Mouse (Mus musculus) midbrain, embryonic 15.5 days (tissue): Measurements from ENCODE around the gene Zfp846. TPM values are rescaled to one million over a fixed set of nuclear protein-coding genes. Genes with fewer than 3 reads are reported as not detected.
"Not testable (repeated sequence)": the region's sequence is repeated elsewhere in the genome, so short reads cannot be mapped to it uniquely, and the experiment has no call there.

Experiments used
- ATAC-seq: fragments of 200-750 bp; cut with Nextera tagmentation; replicated peaks from 2 replicates; pipeline ENCODE4 v1.8.0; 2017; ENCODE audit warnings: moderate TSS enrichment
- H3K27ac ChIP-seq: fragments of 300-500 bp; sonication (generic); 2 replicates; pipeline ENCODE4 v1.5.1; 2015; ENCODE audit warnings: mild to moderate bottlenecking, inconsistent platforms
- H3K27me3 ChIP-seq: fragments of 300-500 bp; sonication (generic); replicated peaks from 2 replicates; pipeline ENCODE4 v1.6.1; 2015; ENCODE audit warnings: inconsistent platforms
- H3K36me3 ChIP-seq: fragments of 300-500 bp; sonication (generic); replicated peaks from 2 replicates; pipeline ENCODE4 v1.6.1; 2015; ENCODE audit warnings: inconsistent platforms
- H3K4me1 ChIP-seq: fragments of 300-500 bp; sonication (generic); 2 replicates; pipeline ENCODE4 v1.6.1; 2015; ENCODE audit warnings: inconsistent platforms
- H3K4me2 ChIP-seq: fragments of 300-500 bp; sonication (generic); 2 replicates; pipeline ENCODE4 v1.6.1; 2015; ENCODE audit warnings: inconsistent platforms, mild to moderate bottlenecking, moderate library complexity
- H3K4me3 ChIP-seq: fragments of 300-500 bp; sonication (generic); 2 replicates; pipeline ENCODE4 v1.5.1; 2015; ENCODE audit warnings: mild to moderate bottlenecking, inconsistent platforms
- H3K9ac ChIP-seq: fragments of 300-500 bp; sonication (generic); 2 replicates; pipeline ENCODE4 v1.6.1; 2015; ENCODE audit warnings: mild to moderate bottlenecking, inconsistent platforms
- H3K9me3 ChIP-seq: fragments of 300-500 bp; sonication (generic); 2 replicates; pipeline ENCODE4 v1.6.1; 2016; ENCODE audit warnings: inconsistent platforms
- WGBS: fragments of 180-500 bp; shearing (Covaris S2); methylation state at CpG from one replicate; pipeline ENCODE4 v1.1.7; 2015; ENCODE audit warnings: mixed read lengths; 5-methylcytosine and 5-hydroxymethylcytosine counted together
- polyA plus RNA-seq: library from polyadenylated mRNA; unstranded; fragments of >200 nt; fragmentation: Nextera tagmentation; extraction: Ambion mirVana; gene quantifications from 2 replicates; pipeline ENCODE4 v1.2.1, GENCODE M21; 2015

The Zfp846 gene
- polyA plus RNA-seq, result 49.1 and 60.5 TPM in 2 replicates

DNA sequence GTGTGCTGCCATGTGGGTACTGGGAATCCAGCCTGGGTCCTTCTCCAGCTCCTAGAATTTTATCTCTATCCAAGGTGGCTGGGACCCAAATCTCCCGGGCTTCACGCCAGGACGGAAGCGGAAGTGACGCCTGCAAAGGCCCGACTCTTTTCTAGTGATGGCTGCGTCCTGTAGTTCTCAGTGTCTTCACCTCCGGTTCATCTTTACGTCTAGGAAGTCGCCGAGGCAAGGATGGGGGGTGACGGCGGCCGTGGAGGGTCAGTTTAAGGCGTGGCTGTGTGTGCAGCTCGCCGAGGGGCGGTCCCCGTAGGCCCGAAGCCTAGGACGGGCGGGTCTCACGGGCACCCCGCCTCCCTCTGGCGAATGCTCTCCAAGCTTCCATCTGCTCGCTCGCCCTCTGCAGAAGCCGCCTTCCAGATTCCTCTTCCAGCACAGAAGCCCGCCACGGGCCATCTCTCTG, at the start of gene Zfp846:
Zfp846 (plus strand) TSS at position 117 of the 460 bp plus-strand sequence.
- peaks cover 15% of the 10 kb centered on the region for H3K27me3 ChIP-seq

DNA sequence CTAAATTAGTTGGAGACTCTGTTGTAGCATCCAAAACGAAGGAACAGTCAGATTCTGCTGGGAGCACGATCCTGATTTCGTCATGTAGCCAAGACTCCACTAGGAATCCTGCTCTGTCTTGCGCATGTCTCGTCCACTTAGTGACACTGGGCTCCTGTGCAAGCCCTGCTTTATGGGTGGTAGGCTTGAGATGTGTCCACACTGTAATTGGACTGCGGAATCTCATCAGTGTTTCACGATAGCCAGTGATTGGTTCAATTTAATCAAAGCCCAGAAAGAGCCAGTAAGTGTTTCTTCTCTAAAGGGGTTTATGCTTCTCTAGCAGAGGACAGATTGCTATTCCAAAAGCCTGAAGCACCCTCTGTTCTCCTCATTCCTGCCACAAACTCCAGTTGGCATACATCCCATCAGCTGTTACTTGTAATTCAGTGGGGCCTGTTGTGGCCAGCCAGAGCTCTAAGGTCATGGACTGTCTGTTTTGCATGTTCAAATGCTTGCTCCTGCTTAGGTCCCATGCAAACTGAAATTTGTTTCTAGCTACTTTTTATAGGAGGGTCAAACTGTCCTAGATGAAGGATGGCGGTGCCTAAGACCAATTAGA, 46.7 kb upstream of the Zfp846 start:
- Histone ChIP-seq H3K4me3 (no peak overlapping the region), H3K9me3 (no peaks in the 10 kb centered on the region), H3K27me3 (peaks cover 3% of the 10 kb centered on the region; the same call in 1 of the 2 replicates), H3K27ac (no peak overlapping the region), H3K4me2 (no peak overlapping the region), H3K36me3 (no peaks in the 10 kb centered on the region), H3K9ac (no peak overlapping the region), H3K4me1 (no peaks in the 10 kb centered on the region)
- no peak for ATAC-seq
- 75% methylated on average over 8 of the region's 8 CpGs for WGBS

More for the DNA sequence above, at the start of gene Zfp846:
- Histone ChIP-seq H3K4me2 (peak within 1 kb of the TSS; percentile 68), H3K4me1 (peaks cover 18% of the 10 kb centered on the region), H3K4me3 (peak within 1 kb of the TSS; percentile 85), H3K9me3 (no peaks in the 10 kb centered on the region), H3K36me3 (0 out of 2 replicates have a peak, but pooled peaks cover 5% of the 10 kb centered on the region), H3K27ac (peak within 1 kb of the TSS; percentile 91), H3K9ac (peak within 1 kb of the TSS; percentile 79)
- WGBS, result under 1% methylated on average over 30 of the region's 30 CpGs
- ATAC-seq, result peak; percentile 98

DNA sequence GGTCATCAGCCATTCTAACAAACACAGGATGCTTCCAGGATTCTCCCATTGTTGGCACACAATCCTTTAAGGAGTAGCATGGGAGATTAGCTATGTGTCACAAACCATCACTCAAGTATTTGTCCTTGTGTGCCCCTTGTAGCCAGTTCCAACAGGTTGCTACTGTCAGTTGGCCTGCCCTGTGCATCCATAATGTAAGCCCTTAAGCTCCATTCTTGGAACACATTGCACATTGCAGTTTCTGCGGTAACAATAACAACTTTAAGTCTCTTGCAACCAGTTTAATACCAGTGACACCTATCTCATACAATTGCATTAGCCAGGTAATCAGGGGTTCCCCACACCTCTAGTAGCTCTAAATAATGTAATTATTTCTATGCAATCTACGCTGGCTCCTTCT, 44.5 kb upstream of the Zfp846 start:
- 84% methylated on average over 2 of the region's 2 CpGs for WGBS
- no peak overlapping the region for H3K4me3 ChIP-seq

DNA sequence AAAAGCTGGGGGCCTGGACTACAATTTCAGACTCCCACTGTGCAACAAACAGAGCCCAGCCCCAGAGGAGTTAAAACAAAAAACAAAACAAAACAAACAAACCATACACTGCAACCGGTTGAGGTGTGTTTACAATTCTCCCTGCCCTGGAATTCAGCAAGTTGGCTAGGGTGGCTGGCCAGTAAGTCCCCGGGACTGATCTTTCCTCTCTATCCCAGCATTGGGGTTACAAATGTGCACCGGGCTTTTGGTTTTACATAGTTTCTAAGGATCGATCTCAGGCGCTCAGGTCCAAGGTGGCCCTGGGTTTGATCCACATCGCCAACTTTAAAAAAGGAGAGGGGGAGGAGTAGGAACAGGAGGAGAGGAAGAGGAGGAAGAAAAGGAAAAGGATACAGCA, 37.6 kb upstream of the Zfp846 start:
- WGBS, result 31% methylated on average over 6 of the region's 6 CpGs
- peak overlapping the region; percentile 92 for H3K27ac ChIP-seq
- H3K36me3 ChIP-seq, result no peaks in the 10 kb centered on the region
- ATAC-seq, result no peak
- no peak overlapping the region for H3K4me3 ChIP-seq
- H3K4me1 ChIP-seq, result peaks cover 13% of the 10 kb centered on the region
- H3K9ac ChIP-seq, result 0 out of 2 replicates have a peak overlapping the region, but pooled peaks have one; percentile 52
- peak overlapping the region; percentile 83; the same call in 1 of the 2 replicates for H3K4me2 ChIP-seq
- no peaks in the 10 kb centered on the region for H3K9me3 ChIP-seq
- H3K27me3 ChIP-seq, result no peaks in the 10 kb centered on the region; the same call in none of the 2 replicates

More for the DNA sequence above, 44.5 kb upstream of the Zfp846 start:
- Histone ChIP-seq H3K4me2 (no peak overlapping the region), H3K4me1 (no peaks in the 10 kb centered on the region), H3K9ac (no peak overlapping the region), H3K27ac (no peak overlapping the region), H3K36me3 (no peaks in the 10 kb centered on the region), H3K27me3 (peaks cover 3% of the 10 kb centered on the region; the same call in 1 of the 2 replicates), H3K9me3 (no peaks in the 10 kb centered on the region)
- ATAC-seq, result no peak

DNA sequence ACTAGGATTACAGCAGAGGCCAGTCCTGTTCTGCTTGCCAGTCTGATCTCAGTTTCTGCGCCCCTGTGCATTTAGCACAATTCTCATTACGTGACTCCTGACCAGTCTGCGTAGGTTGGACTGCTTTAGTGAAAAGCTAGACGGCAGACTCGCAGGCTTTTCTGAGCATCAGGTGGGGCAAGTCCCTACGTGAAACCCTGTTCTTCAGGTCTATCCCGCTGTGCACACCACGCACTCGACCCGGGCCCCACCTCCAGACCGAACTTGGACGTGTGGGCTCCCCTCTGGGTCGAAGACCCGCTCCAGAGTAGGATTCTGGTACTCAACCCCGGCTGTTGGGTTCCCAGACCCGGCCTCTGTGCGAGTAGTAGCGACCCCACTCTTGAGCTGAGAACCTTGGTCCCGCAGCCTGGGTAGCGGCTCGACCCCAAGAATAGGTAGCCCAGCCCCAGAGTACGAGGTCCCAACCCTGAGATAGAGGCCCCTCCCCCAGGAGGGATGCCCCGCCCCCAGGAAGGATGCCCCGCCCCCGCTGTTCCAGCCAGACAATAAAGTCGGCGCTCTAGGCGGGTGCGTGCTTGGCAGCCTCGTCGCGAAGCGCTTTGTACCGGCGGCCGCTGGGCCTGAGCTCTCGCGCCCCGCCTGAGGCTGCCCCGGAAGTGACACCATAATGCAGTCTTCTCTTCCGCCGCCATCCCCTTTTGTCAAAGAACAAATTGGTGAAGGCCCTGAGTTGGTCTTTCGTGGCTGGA, 36.8 kb upstream of the Zfp846 start:
- peak; percentile 97 for ATAC-seq
- no peaks in the 10 kb centered on the region for H3K36me3 ChIP-seq
- peak overlapping the region; percentile 52 for H3K9ac ChIP-seq
- H3K4me3 ChIP-seq, result peak overlapping the region; percentile 45
- H3K27ac ChIP-seq, result peak overlapping the region; percentile 92
- peak overlapping the region; percentile 83 for H3K4me2 ChIP-seq
- H3K9me3 ChIP-seq, result no peaks in the 10 kb centered on the region
- no peaks in the 10 kb centered on the region; the same call in none of the 2 replicates for H3K27me3 ChIP-seq
- 1% methylated on average over 43 of the region's 43 CpGs for WGBS
- H3K4me1 ChIP-seq, result peaks cover 13% of the 10 kb centered on the region

DNA sequence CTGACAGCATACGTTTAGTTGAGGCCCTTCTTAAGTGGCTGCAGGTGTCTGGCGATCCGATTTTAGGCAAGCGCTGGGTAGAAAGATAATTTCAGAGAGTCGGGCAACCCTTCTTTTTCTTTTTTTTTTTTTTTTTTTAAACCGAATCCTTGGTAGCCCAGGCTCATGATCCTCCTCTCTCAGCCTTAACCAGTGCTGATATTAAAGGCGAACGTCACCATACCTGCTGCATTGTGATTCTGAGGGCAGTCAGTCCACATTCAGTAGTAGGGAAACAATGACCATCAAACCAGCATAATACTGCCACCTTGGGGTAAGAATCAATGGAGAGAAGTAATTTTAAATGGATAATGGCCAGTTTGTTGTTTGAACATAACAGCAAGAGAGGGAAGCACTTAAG, 35.9 kb upstream of the Zfp846 start:
- Histone ChIP-seq H3K9ac (peak overlapping the region; percentile 52; the same call in 1 of the 2 replicates), H3K4me2 (peak overlapping the region; percentile 83), H3K9me3 (no peaks in the 10 kb centered on the region), H3K4me1 (peaks cover 13% of the 10 kb centered on the region), H3K36me3 (no peaks in the 10 kb centered on the region), H3K27me3 (no peaks in the 10 kb centered on the region; the same call in none of the 2 replicates), H3K4me3 (peak overlapping the region; percentile 45), H3K27ac (peak overlapping the region; percentile 92)
- WGBS, result 17% methylated on average over 8 of the region's 8 CpGs
- ATAC-seq, result peak; percentile 60; the same call in 1 of the 2 replicates

DNA sequence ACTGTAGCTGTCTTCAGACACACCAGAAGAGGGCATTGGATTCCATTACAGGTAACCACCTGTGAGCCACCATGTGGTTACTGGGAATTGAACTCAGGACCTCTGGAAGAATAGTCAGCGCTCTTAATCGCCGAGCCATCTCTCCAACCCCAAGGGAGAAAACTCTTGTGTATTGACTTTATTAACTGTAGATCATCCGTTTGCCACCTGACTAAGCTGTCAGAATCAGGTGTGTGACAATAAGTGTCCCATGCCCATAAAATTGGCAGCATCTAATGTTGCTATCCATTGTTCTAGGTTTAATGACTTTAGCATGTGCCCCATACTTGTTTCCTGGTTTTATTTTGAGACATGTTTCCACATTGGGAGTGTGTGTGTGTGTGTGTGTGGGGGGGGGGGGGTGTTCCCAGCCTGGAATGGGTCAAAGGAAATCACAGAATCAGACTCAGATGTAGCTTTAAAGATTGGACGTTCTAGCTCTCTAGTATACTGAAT, 29.3 kb upstream of the Zfp846 start:
- Histone ChIP-seq H3K27ac (no peak overlapping the region), H3K9me3 (no peaks in the 10 kb centered on the region), H3K36me3 (no peaks in the 10 kb centered on the region), H3K4me2 (no peak overlapping the region), H3K4me1 (no peaks in the 10 kb centered on the region), H3K27me3 (peaks cover 7% of the 10 kb centered on the region), H3K9ac (no peak overlapping the region), H3K4me3 (no peak overlapping the region)
- 63% methylated on average over 5 of the region's 5 CpGs for WGBS
- ATAC-seq, result no peak

DNA sequence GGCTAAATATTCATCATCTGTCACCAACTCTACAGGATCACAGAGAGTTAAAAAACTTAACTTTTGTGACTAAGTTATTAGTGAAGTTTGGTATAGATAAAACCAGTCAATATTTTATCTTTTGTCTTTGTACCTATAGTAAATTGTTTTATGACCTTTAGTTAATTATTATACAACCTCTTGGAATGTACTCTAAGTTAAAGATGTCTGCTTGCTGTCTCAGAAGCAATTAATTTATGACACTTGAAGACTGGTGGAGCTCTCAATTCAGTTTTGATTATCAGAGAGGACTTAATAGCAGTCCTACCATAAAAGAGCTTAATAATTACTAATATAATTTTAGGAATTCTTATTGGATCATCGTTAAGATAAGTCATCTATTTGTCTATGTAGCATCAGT, 28.4 kb upstream of the Zfp846 start:
- H3K4me2 ChIP-seq, result no peak overlapping the region
- no peak overlapping the region for H3K4me3 ChIP-seq
- no peaks in the 10 kb centered on the region for H3K4me1 ChIP-seq
- H3K27me3 ChIP-seq, result peaks cover 10% of the 10 kb centered on the region
- no peak overlapping the region for H3K9ac ChIP-seq
- H3K9me3 ChIP-seq, result no peaks in the 10 kb centered on the region
- H3K27ac ChIP-seq, result no peak overlapping the region
- no peak for ATAC-seq
- H3K36me3 ChIP-seq, result no peaks in the 10 kb centered on the region
- WGBS, result 86% methylated on average over 1 of the region's 1 CpGs

DNA sequence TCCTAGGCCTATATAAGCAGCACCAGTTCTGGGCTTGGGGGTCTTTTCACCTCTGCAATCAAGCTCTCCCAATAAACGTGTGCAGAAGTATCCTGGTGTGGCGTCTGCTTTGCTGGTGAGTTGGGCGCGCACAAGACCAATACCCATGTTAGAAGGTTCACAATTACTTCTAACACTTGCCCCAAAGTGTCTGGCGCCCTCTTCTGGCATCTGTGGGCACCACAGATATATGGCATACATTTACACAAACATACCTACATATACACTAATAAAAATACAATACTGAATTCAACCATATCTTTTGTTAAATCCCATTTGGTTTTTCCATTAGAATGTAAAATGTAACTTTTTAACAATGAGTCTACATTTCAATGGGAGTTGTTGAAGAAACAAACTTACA, 18.9 kb upstream of the Zfp846 start:
- Histone ChIP-seq H3K9me3 (no peaks in the 10 kb centered on the region), H3K4me1 (no peaks in the 10 kb centered on the region), H3K4me2 (no peak overlapping the region), H3K9ac (no peak overlapping the region), H3K27me3 (peaks cover 4% of the 10 kb centered on the region; the same call in 1 of the 2 replicates), H3K36me3 (no peaks in the 10 kb centered on the region), H3K4me3 (no peak overlapping the region), H3K27ac (no peak overlapping the region)
- WGBS, result 88% methylated on average over 5 of the region's 5 CpGs
- ATAC-seq, result no peak

DNA sequence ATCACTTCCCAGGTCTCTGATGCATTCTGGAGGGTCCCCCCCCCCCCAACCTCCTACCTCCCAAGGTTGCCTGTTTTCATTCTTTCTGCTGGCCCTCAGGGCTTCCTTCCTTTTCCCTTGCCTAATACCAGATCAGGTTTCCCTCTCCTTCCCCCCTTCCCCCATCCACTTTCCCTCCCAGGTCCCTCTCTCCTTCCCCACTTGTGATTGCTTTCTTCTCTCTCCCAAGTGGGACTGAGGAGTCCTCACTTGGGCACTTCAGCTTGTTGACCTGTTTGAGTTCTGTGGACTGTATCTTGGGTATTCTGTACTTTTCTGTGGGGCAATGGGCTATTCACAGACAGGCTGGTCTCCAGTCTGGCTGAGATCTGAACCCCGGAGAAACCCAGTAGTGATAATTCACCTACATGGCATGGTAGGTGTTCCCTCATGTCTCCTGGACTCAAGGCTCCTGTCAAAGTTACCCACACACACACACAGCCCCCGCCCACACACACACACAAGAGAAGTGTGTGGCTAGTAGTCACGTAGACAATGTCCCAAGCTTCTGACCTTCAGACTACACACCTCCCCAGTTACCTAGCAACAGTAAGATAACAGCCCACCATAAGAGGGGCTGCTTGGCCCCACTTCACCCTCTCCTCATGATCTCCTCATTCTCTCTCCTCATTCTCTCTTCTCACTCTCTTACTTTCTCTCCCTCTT, 15.6 kb upstream of the Zfp846 start:
- 76% methylated on average over 3 of the region's 3 CpGs for WGBS
- not testable (repeated sequence) for ATAC-seq, H3K36me3 ChIP-seq, H3K27ac ChIP-seq, H3K9ac ChIP-seq, H3K4me3 ChIP-seq, H3K4me1 ChIP-seq, H3K27me3 ChIP-seq, H3K9me3 ChIP-seq, H3K4me2 ChIP-seq

DNA sequence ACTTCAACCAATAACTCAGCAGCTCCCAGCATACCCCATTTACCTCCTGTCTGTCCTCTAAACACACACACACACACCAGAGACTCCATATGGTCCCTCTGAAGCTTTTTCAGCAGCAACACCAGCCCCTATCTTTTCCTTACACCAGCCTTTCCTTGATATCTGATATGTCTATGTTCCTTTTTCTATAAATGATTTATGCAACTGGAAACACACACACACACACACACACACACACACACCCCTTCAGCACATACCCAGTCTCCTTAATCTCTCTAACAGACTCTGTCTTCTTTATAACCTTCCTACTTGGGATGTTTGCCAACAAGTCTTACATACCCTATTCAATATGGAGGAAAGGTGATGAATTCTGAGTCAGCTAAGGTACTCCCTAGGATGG, 10.0 kb upstream of the Zfp846 start:
- Histone ChIP-seq H3K36me3 (no peaks in the 10 kb centered on the region), H3K9ac (no peak overlapping the region)
- no peak for ATAC-seq

DNA sequence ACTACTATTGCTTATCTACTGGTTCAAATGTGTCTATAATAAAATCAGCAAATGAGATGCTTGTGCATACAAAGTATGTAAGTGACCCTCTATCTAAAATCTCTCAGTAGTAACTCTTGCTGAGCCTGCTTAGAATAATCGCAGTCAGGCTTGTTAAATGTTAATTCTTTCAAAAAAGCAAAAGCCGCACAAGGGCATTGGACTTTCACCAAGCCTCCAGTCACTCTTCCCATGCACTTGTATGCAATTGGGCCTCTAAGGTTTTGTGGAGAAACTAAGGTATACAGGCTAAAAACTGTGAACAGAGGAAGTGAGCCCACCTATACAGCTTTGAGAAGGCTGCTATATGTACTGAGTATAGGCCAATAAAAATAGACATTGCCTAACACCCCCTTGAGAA, 4.5 kb upstream of the Zfp846 start:
- 81% methylated on average over 2 of the region's 2 CpGs for WGBS
- Histone ChIP-seq H3K27me3 (peaks cover 31% of the 10 kb centered on the region), H3K4me2 (no peak overlapping the region), H3K9me3 (no peaks in the 10 kb centered on the region), H3K27ac (no peak overlapping the region), H3K4me3 (no peak overlapping the region), H3K4me1 (no peaks in the 10 kb centered on the region), H3K9ac (no peak overlapping the region), H3K36me3 (no peaks in the 10 kb centered on the region)
- no peak for ATAC-seq

More for the DNA sequence above, 10.0 kb upstream of the Zfp846 start:
- H3K4me3 ChIP-seq, result no peak overlapping the region
- H3K27me3 ChIP-seq, result peaks cover 14% of the 10 kb centered on the region
- H3K4me2 ChIP-seq, result no peak overlapping the region
- H3K9me3 ChIP-seq, result no peaks in the 10 kb centered on the region
- no peak overlapping the region for H3K27ac ChIP-seq
- H3K4me1 ChIP-seq, result no peaks in the 10 kb centered on the region
